Mouse (Mus musculus) heart, embryonic 10.5 days (tissue): ENCODE data around the gene Nop58. TPM values are rescaled to one million over a fixed set of nuclear protein-coding genes. Genes with fewer than 3 reads are reported as not detected.

Experiments
- DNase-seq: peaks from one replicate; pipeline ENCODE4 v3.0.0-alpha.2; 2017; ENCODE audit warnings: low spot score
- H3K27ac ChIP-seq: fragments of 300-500 bp; sonication (generic); 2 replicates; pipeline ENCODE4 v1.5.1; 2016; ENCODE audit warnings: mild to moderate bottlenecking
- H3K27me3 ChIP-seq: fragments of 300-500 bp; sonication (generic); 2 replicates; pipeline ENCODE4 v1.6.1; 2016; ENCODE audit warnings: mild to moderate bottlenecking; ENCODE audit not compliant: poor library complexity, insufficient read depth, severe bottlenecking
- H3K36me3 ChIP-seq: fragments of 300-500 bp; sonication (generic); 2 replicates; pipeline ENCODE4 v1.6.1; 2016; ENCODE audit warnings: mild to moderate bottlenecking, moderate library complexity
- H3K4me1 ChIP-seq: fragments of 300-500 bp; sonication (generic); 2 replicates; pipeline ENCODE4 v1.6.1; 2016; ENCODE audit warnings: mild to moderate bottlenecking
- H3K4me3 ChIP-seq: fragments of 300-500 bp; sonication (generic); 2 replicates; pipeline ENCODE4 v1.5.1; 2016; ENCODE audit warnings: mild to moderate bottlenecking, moderate library complexity
- H3K9me3 ChIP-seq: fragments of 300-500 bp; sonication (generic); 2 replicates; pipeline ENCODE4 v1.6.1; 2016; ENCODE audit warnings: mild to moderate bottlenecking, moderate library complexity
- polyA plus RNA-seq: library from polyadenylated mRNA; unstranded; fragments of >200 nt; fragmentation: Nextera tagmentation; extraction: Ambion mirVana; gene quantifications from 2 replicates; pipeline ENCODE4 v1.2.1, GENCODE M21; 2016

The Nop58 gene
- polyA plus RNA-seq, 1 experiment from 2014 or later: 266 TPM

DNA sequence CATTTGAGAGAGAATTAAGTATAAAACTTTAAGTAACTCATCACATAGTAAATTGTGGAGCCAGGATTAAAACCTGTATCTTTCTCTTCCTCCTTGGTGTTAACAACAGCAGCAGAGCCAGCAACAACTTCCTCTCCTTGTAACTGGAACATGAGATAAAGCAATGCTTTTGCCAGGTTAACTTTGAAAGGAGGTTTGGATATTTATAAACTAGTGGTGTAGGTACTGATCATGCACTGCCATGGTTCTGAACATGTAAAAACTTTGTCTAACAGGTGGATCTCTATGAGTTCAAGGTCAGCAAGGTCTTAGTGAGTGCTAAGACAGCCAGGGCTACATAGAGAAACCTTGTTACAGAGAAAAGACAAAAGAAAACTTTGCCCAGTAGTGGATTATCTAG is 81.9 kb downstream of the Nop58 start:
- peaks cover 14% of the 10 kb centered on the region; the same call in 1 of the 2 replicates for H3K36me3 ChIP-seq
- peak overlapping the region; percentile 93 for H3K4me3 ChIP-seq
- peaks cover 10% of the 10 kb centered on the region; the same call in 1 of the 2 replicates for H3K4me1 ChIP-seq
- no peak for DNase-seq
- H3K27ac ChIP-seq: no peak overlapping the region
- no peaks in the 10 kb centered on the region for H3K9me3 ChIP-seq
- H3K27me3 ChIP-seq: no peaks in the 10 kb centered on the region

Other genes with a start within 250 kb of the Nop58 start
- gene Fzd7, start 202.5 kb upstream of the Nop58 start, polyA plus RNA-seq: 4.2 and 13.0 TPM in 2 replicates
- gene Gm973, start 168.7 kb upstream of the Nop58 start, polyA plus RNA-seq: 0.16 TPM in 1 of 2 replicates, not detected in the other
- 285 and 415 TPM in 2 replicates for gene Sumo1, start 14.1 kb upstream of the Nop58 start, polyA plus RNA-seq
- gene Bmpr2, start 78.4 kb downstream of the Nop58 start, polyA plus RNA-seq: 6.5 and 7.0 TPM in 2 replicates
- gene Fam117b, start 228.0 kb downstream of the Nop58 start, polyA plus RNA-seq: 4.6 and 6.7 TPM in 2 replicates